Mouse (Mus musculus): ENCODE data around the gene Ehbp1l1. TPM values are rescaled to one million over a fixed set of nuclear protein-coding genes. Genes with fewer than 3 reads are reported as not detected.

The Ehbp1l1 gene
- polyA plus RNA-seq (2015; fragmentation: Nextera tagmentation; extraction: Ambion mirVana): 12.0 and 20.0 TPM in 2 replicates

DNA sequence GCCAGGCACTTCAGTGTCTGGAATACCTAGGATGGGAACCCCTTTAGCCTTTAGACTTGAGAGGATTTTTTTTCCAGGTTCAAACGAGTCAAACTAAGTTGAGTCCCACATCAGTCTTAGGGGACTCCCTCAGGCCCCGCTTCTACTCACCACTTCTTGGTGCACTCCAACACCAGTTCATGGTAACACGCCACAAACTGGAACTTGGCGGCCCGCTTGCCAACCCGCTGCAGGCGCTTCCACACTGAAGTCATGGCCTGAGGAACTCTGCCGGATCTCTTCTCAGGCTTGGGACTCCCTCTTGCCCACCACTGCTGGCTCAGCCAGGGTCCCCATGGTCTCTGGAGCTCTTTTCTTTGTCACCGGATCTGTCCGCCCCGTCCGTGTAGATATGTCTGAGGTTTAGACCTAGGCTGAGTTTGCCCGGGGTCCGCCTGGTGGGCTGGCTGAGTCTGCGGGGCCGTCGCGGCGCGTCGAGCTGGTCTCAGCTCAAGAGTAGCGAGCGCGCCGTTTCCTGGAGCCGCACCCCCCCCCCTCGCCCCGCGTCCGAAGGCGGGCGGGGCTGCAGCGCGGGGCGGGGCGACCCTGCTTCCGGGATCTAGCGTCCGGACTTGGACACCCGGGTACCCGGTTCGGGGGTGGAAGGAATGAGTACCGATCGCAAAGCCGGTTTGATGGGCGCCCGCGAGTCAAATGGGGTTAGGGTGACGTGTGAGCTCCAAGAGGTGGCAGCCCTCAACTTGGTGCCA is at the start of gene Ehbp1l1:
Gene Ehbp1l1, minus strand, starts transcription at position 551 of the 749 bp plus-strand sequence.
- Histone ChIP-seq H3K9ac (replicated peaks; ENCODE audit: low read depth, low read length) (peak within 1 kb of the TSS; percentile 62), H3K27ac (ENCODE audit: low read length) (no peak within 1 kb of the TSS), H3K4me2 (ENCODE audit: low read length) (peak within 1 kb of the TSS; percentile 100), H3K9me3 (ENCODE audit: control insufficient read depth, low read length) (no peaks in the 10 kb centered on the region), H3K36me3 (ENCODE audit: control insufficient read depth, insufficient read depth) (peaks cover 12% of the 10 kb centered on the region), H3K4me3 (replicated peaks; ENCODE audit: low read length) (peak within 1 kb of the TSS; percentile 86), H3K4me1 (replicated peaks; ENCODE audit: control insufficient read depth, insufficient read depth, low read length) (peaks cover 53% of the 10 kb centered on the region), H3K27me3 (replicated peaks; ENCODE audit: control insufficient read depth, insufficient read depth, low read length) (no peaks in the 10 kb centered on the region)
- 13% methylated on average over 49 of the region's 49 CpGs for WGBS
- no peak for ATAC-seq

DNA sequence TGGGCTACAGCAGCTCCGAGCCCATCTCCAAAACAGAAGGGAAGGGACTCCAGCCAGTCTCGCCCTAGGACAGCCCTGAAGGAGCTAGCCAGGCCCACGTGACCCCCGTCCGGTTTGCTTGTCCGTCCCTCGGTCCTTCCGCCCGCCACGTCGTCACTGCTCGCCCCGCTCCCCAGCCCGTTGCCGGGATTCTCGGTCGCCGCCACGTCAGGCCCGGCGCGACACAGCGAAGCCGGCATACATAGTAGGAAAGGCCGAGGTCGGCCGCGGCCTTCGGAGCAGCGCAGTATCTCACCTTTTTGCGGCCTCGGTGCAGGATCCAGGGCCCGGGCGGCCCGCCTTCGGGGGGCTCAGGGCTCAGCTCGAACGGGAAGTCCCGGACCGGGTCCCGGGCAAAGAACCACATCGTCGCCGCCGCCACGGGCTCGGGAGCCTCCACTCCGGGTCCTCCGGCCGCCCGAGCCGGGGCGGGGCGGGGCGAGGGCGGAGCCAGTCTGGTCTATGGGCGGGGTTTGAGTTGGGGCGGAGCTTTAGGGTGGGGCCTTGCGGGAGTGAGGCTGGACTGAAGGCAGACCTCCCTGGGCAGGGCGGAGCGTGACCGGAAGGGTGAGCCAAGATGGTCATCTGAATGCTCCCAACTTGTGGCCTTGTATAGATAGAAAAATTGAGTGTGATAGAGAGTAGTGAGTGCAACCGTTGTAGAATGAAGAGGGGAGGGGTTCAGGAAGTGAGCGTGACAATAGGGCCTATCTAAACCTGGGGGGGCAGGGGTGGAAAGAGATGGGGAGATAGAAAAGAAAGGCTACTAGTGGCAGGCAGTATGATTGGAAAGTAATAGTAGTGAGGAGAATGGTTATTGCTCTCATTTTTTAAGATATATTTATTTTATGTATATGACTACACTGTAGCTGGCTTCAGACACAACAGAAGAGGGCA is 45.1 kb upstream of the Ehbp1l1 start, which contains the start of gene Scyl1:
Gene Scyl1, minus strand, starts transcription at position 495 of the 936 bp plus-strand sequence.
- H3K4me2 ChIP-seq (ENCODE audit: low read length): peak within 1 kb of the TSS; percentile 85
- peak within 1 kb of the TSS; percentile 82 for H3K27ac ChIP-seq (ENCODE audit: low read length)
- no peaks in the 10 kb centered on the region for H3K9me3 ChIP-seq (ENCODE audit: control insufficient read depth, low read length)
- peak within 1 kb of the TSS; percentile 86 for H3K9ac ChIP-seq (replicated peaks; ENCODE audit: low read depth, low read length)
- H3K27me3 ChIP-seq (replicated peaks; ENCODE audit: control insufficient read depth, insufficient read depth, low read length): no peaks in the 10 kb centered on the region
- WGBS: under 1% methylated on average over 62 of the region's 64 CpGs
- H3K36me3 ChIP-seq (ENCODE audit: control insufficient read depth, insufficient read depth): peaks cover 3% of the 10 kb centered on the region; the same call in 1 of the 2 replicates
- peaks cover 14% of the 10 kb centered on the region for H3K4me1 ChIP-seq (replicated peaks; ENCODE audit: control insufficient read depth, insufficient read depth, low read length)
- H3K4me3 ChIP-seq (replicated peaks; ENCODE audit: low read length): peak within 1 kb of the TSS; percentile 72
- peak; percentile 95 for ATAC-seq

DNA sequence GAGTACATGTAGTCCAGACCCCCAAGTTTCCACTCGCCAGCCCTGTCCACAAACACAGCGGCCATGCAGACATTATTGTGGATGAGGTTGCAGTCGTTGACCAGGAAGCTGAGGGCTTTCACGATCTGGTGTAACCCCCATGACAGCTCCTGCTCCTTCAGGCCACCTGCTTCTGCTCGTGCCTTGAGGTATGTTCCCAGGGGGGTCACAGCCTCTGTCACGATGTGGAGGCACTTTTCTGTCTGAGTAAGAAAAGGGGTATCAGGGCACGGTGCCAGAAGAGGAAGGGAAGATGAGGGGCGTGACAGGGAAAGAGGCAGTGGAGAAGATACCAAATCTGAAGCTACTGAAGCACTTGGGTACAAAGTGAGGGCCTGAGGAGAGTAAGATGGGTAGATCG is 44.2 kb upstream of the Ehbp1l1 start:
- WGBS: 46% methylated on average over 9 of the region's 9 CpGs
- Histone ChIP-seq H3K9ac (replicated peaks; ENCODE audit: low read depth, low read length) (peak overlapping the region; percentile 86), H3K4me2 (ENCODE audit: low read length) (peak overlapping the region; percentile 85), H3K4me3 (replicated peaks; ENCODE audit: low read length) (peak overlapping the region; percentile 72), H3K9me3 (ENCODE audit: control insufficient read depth, low read length) (no peaks in the 10 kb centered on the region), H3K4me1 (replicated peaks; ENCODE audit: control insufficient read depth, insufficient read depth, low read length) (peaks cover 14% of the 10 kb centered on the region), H3K27me3 (replicated peaks; ENCODE audit: control insufficient read depth, insufficient read depth, low read length) (no peaks in the 10 kb centered on the region), H3K27ac (ENCODE audit: low read length) (peak overlapping the region; percentile 82; the same call in 1 of the 2 replicates), H3K36me3 (ENCODE audit: control insufficient read depth, insufficient read depth) (peaks cover 7% of the 10 kb centered on the region)
- no peak for ATAC-seq

DNA sequence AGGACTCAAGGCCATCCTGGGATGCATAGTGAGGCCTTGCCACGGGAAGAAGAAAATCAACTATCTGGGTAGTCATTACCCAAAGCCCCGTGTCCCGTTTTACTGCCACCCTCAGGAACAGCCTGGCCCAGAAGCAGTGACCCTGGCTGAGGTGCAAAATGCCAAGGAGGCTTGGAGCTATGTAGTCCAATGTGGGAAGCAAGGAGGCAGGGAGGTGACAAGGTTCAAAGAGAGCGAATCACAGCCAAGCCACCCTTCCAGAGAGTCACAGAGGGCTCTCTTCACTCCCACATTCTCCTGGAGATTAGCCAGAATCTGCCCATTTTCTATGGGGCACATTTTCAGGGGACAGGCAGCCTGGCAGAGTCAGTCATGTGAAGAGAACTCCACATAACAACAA is 41.2 kb upstream of the Ehbp1l1 start:
- 85% methylated on average over 4 of the region's 4 CpGs for WGBS
- no peak overlapping the region for H3K4me3 ChIP-seq (replicated peaks; ENCODE audit: low read length)
- peaks cover 25% of the 10 kb centered on the region for H3K36me3 ChIP-seq (ENCODE audit: control insufficient read depth, insufficient read depth)
- no peaks in the 10 kb centered on the region for H3K27me3 ChIP-seq (replicated peaks; ENCODE audit: control insufficient read depth, insufficient read depth, low read length)
- no peak for ATAC-seq
- no peak overlapping the region for H3K4me2 ChIP-seq (ENCODE audit: low read length)
- no peaks in the 10 kb centered on the region for H3K9me3 ChIP-seq (ENCODE audit: control insufficient read depth, low read length)
- no peak overlapping the region for H3K27ac ChIP-seq (ENCODE audit: low read length)
- peaks cover 14% of the 10 kb centered on the region for H3K4me1 ChIP-seq (replicated peaks; ENCODE audit: control insufficient read depth, insufficient read depth, low read length)
- no peak overlapping the region for H3K9ac ChIP-seq (replicated peaks; ENCODE audit: low read depth, low read length)

DNA sequence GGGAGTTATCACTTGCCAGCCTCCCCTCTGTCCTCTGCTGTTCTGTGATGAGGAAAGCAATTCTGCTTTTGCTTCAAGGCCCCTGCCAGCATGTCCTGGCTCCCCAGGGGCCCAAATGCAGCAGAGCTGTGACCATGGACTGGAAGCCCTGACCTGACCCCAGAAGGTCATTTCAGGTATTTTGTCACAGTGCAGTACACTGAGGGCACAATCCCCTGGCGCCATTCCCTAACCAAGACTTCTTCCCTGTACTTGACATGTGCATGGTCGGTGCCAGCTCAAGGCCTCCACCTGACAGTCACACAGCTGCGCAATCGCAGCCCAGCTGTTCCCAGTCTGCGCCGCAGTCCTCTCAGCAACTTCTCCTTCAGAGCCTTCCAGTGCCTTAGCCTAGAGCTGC is 37.0 kb upstream of the Ehbp1l1 start:
- Histone ChIP-seq H3K27me3 (replicated peaks; ENCODE audit: control insufficient read depth, insufficient read depth, low read length) (no peaks in the 10 kb centered on the region; the same call in 1 of the 2 replicates), H3K4me1 (replicated peaks; ENCODE audit: control insufficient read depth, insufficient read depth, low read length) (no peaks in the 10 kb centered on the region), H3K4me2 (ENCODE audit: low read length) (no peak overlapping the region), H3K9me3 (ENCODE audit: control insufficient read depth, low read length) (no peaks in the 10 kb centered on the region), H3K36me3 (ENCODE audit: control insufficient read depth, insufficient read depth) (peaks cover 45% of the 10 kb centered on the region), H3K4me3 (replicated peaks; ENCODE audit: low read length) (no peak overlapping the region), H3K27ac (ENCODE audit: low read length) (no peak overlapping the region), H3K9ac (replicated peaks; ENCODE audit: low read depth, low read length) (no peak overlapping the region)
- WGBS: 95% methylated on average over 6 of the region's 6 CpGs
- no peak for ATAC-seq

DNA sequence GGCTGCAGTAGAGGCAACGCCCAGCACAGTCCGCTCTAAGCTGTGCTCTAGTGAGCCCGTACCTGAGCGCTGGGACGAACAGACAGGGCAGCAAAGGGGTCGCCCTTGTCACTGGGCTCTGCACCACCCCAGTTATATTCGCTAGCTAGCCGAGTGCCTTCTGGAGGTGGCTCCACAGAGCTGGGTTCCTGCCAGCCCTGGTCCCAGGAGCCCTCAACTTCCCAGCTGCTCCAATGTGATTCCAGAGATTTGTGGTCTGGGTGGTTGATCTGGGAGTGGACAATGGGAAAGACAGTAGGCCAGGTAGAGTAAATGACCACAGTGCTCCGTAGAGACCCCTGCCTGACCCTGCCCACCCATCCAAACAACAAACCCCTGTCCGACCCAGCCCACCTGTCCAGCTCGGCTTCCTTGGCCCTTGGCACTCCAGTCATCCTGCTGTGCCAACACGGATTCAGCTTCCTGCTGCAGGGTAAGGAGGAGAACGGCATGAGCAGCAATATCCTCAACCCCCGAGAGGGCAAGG is 32.8 kb upstream of the Ehbp1l1 start:
- Histone ChIP-seq H3K36me3 (ENCODE audit: control insufficient read depth, insufficient read depth) (peaks cover 30% of the 10 kb centered on the region), H3K27me3 (replicated peaks; ENCODE audit: control insufficient read depth, insufficient read depth, low read length) (peaks cover 16% of the 10 kb centered on the region), H3K4me1 (replicated peaks; ENCODE audit: control insufficient read depth, insufficient read depth, low read length) (peaks cover 7% of the 10 kb centered on the region), H3K4me2 (ENCODE audit: low read length) (no peak overlapping the region), H3K27ac (ENCODE audit: low read length) (no peak overlapping the region), H3K4me3 (replicated peaks; ENCODE audit: low read length) (no peak overlapping the region), H3K9ac (replicated peaks; ENCODE audit: low read depth, low read length) (no peak overlapping the region), H3K9me3 (ENCODE audit: control insufficient read depth, low read length) (no peaks in the 10 kb centered on the region)
- 94% methylated on average over 14 of the region's 14 CpGs for WGBS
- no peak for ATAC-seq

DNA sequence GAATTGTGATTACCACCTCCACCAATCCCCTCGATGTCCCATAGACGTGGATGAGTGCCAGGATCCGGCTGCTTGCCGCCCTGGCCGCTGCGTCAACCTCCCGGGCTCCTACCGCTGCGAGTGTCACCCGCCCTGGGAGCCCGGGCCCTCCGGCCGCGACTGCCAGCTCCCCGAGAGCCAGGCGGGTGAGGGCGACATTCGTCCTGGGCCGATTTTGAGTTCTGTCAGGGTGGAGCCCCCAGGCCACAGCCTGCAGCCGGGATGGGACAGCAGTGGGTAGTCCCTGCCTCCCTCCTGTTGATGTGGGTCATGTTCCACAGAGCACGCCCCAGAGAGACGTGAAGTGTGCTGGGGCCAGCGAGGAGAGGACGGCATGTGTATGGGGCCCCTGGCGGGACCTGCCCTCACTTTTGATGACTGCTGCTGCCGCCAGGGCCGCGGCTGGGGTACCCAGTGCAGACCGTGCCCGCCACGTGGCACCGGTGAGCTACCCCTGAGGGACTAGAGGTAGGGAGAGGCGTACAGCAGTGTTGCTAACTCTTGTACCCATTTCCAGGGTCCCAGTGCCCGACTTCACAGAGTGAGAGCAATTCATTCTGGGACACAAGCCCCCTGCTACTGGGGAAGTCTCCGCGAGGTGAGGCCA is 31.0 kb upstream of the Ehbp1l1 start:
- H3K4me3 ChIP-seq (replicated peaks; ENCODE audit: low read length): no peak overlapping the region
- no peaks in the 10 kb centered on the region for H3K9me3 ChIP-seq (ENCODE audit: control insufficient read depth, low read length)
- no peak overlapping the region for H3K27ac ChIP-seq (ENCODE audit: low read length)
- H3K36me3 ChIP-seq (ENCODE audit: control insufficient read depth, insufficient read depth): peaks cover 24% of the 10 kb centered on the region
- H3K4me1 ChIP-seq (replicated peaks; ENCODE audit: control insufficient read depth, insufficient read depth, low read length): peaks cover 7% of the 10 kb centered on the region
- H3K4me2 ChIP-seq (ENCODE audit: low read length): peak overlapping the region; percentile 36
- H3K9ac ChIP-seq (replicated peaks; ENCODE audit: low read depth, low read length): peak overlapping the region; percentile 27; the same call in 1 of the 2 replicates
- 15% methylated on average over 36 of the region's 36 CpGs for WGBS
- ATAC-seq: peak; percentile 52
- peaks cover 16% of the 10 kb centered on the region for H3K27me3 ChIP-seq (replicated peaks; ENCODE audit: control insufficient read depth, insufficient read depth, low read length)

DNA sequence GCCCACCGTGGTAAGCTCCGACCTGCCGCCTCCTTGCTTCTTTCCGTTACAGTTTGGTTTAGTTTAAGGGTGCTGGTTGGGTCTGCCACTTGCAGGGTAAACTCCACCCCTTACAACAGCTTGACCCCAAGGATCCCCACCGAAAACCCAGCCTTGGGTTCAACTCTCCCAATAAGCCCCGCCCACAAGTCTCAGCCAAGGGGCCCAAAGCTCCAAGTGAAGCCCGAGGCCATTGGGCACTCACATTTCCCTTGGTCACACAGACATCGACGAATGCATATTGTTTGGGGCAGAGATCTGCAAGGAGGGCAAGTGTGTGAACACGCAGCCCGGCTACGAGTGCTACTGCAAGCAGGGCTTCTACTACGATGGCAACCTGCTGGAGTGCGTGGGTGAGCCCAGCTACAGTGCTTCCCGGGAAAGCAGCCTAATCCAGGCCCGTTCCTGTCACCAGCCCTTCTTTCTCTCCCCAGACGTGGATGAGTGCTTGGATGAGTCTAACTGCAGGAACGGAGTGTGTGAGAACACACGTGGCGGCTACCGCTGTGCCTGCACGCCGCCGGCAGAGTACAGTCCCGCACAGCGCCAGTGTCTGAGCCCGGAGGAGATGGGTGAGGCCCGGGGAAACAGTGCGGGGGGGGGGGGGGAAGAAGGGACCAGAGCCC is 30.3 kb upstream of the Ehbp1l1 start:
- Histone ChIP-seq H3K9ac (replicated peaks; ENCODE audit: low read depth, low read length) (peak overlapping the region; percentile 27; the same call in 1 of the 2 replicates), H3K4me2 (ENCODE audit: low read length) (peak overlapping the region; percentile 36), H3K36me3 (ENCODE audit: control insufficient read depth, insufficient read depth) (peaks cover 24% of the 10 kb centered on the region), H3K27ac (ENCODE audit: low read length) (no peak overlapping the region), H3K9me3 (ENCODE audit: control insufficient read depth, low read length) (no peaks in the 10 kb centered on the region), H3K27me3 (replicated peaks; ENCODE audit: control insufficient read depth, insufficient read depth, low read length) (peaks cover 16% of the 10 kb centered on the region), H3K4me3 (replicated peaks; ENCODE audit: low read length) (no peak overlapping the region), H3K4me1 (replicated peaks; ENCODE audit: control insufficient read depth, insufficient read depth, low read length) (peaks cover 12% of the 10 kb centered on the region)
- ATAC-seq: peak; percentile 56
- 11% methylated on average over 28 of the region's 29 CpGs for WGBS
